Mouse (Mus musculus): ENCODE results near the gene Syt14.

DNA sequence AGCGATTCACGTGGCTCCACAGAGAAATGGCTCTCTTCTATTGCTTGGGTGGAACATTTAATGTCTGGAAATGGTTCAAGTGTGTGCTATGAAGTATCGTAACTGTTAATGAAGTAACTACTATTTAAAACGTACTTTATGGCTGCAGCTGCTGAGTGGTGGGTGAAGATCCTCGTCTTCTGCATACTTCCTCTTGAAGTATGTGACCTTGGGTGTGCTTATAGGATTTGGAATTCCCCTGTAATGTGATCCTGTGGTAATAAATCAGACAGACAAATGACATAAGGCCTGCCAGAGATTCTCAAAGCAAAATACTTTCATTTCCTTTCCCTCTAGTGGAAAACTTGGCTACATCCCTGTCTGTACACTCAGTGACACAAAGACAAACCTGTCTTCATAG, 186.0 kb downstream of the Syt14 start:
- no peak for TF ChIP-seq EP300 (IDR thresholded peaks at IDR 0.05; ENCODE audit: low read depth)
- TF ChIP-seq CTCF (IDR thresholded peaks at IDR 0.05; ENCODE audit: low read depth): no peak
